Mouse (Mus musculus): ENCODE measurements around the gene Gm2897. TPM values are rescaled to one million over a fixed set of nuclear protein-coding genes. Genes with fewer than 3 reads are reported as not detected.

The Gm2897 gene
- 10.1 and 10.3 TPM in 2 replicates for polyA plus RNA-seq (2015; fragmentation: Nextera tagmentation; extraction: Ambion mirVana)

GRCm38 (mm10) chr14:3048727-3049512, at the start of gene Gm2897:
Gm2897 (plus strand) TSS chr14:3049285.

GRCm38 (mm10) chr14:3029702-3030101, 19.4 kb upstream of the Gm2897 start, which contains the start of gene Gm2888:
Gm2888 (plus strand) TSS chr14:3030002.

Other genes starting within 250 kb of the Gm2897 start
- gene Gm2888, start 19.3 kb upstream of the Gm2897 start, polyA plus RNA-seq (2015; fragmentation: Nextera tagmentation; extraction: Ambion mirVana): not detected in 2 replicates
- gene Gm10340, start 84.7 kb downstream of the Gm2897 start, polyA plus RNA-seq (2015; fragmentation: Nextera tagmentation; extraction: Ambion mirVana): 0.10 TPM in 1 of 2 replicates, not detected in the other
- gene Gm5795, start 139.0 kb downstream of the Gm2897 start, polyA plus RNA-seq (2015; fragmentation: Nextera tagmentation; extraction: Ambion mirVana): 0.41 and 0.50 TPM in 2 replicates
- gene D830030K20Rik, start 159.2 kb downstream of the Gm2897 start, polyA plus RNA-seq (2015; fragmentation: Nextera tagmentation; extraction: Ambion mirVana): 35.0 and 44.1 TPM in 2 replicates

Data from neural tube, postnatal 0 days (tissue).